Mouse (Mus musculus): Measurements from ENCODE around the gene Srgap1. TPM values are rescaled to one million over a fixed set of nuclear protein-coding genes. Genes with fewer than 3 reads are reported as not detected.

Gene Srgap1
- polyA plus RNA-seq, 1 experiment from 2014 or later = 10.2 TPM

GRCm38 (mm10) chr10:121983993-121984610 lies 63.0 kb downstream of the Srgap1 start:
- H3K4me2 ChIP-seq (ENCODE audit: low read length) = no peak overlapping the region
- H3K36me3 ChIP-seq (ENCODE audit: insufficient read depth, low read length) = no peaks in the 10 kb centered on the region
- no peak overlapping the region for H3K27ac ChIP-seq
- no peak overlapping the region for H3K4me3 ChIP-seq (replicated peaks; ENCODE audit: low read depth, low read length)
- TF ChIP-seq CTCF (IDR thresholded peaks at IDR 0.05; ENCODE audit: low read depth) = no peak
- no peaks in the 10 kb centered on the region for H3K27me3 ChIP-seq (ENCODE audit: insufficient read depth, low read length)
- DNase-seq (ENCODE audit: low spot score) (peak; percentile 66), ATAC-seq (replicated peaks; ENCODE audit: low FRiP score, low read depth) (no peak; the same call in 1 of the 2 replicates)
- H3K9ac ChIP-seq (ENCODE audit: low read depth, low read length) = no peak overlapping the region
- WGBS = 38% methylated on average over 10 of the region's 10 CpGs
- no peaks in the 10 kb centered on the region for H3K9me3 ChIP-seq (replicated peaks; ENCODE audit: low read length)
- no peaks in the 10 kb centered on the region for H3K4me1 ChIP-seq (replicated peaks; ENCODE audit: insufficient read depth, low read length)

- ATAC-seq (replicated peaks; ENCODE audit: low FRiP score, low read depth) (peak; percentile 65), DNase-seq (ENCODE audit: low spot score) (no peak)
- no peak for TF ChIP-seq CTCF (IDR thresholded peaks at IDR 0.05; ENCODE audit: low read depth)
- Histone ChIP-seq H3K27me3 (ENCODE audit: insufficient read depth, low read length) (no peaks in the 10 kb centered on the region), H3K4me2 (ENCODE audit: low read length) (no peak overlapping the region), H3K4me3 (replicated peaks; ENCODE audit: low read depth, low read length) (no peak overlapping the region), H3K27ac (no peak overlapping the region), H3K36me3 (ENCODE audit: insufficient read depth, low read length) (no peaks in the 10 kb centered on the region), H3K4me1 (replicated peaks; ENCODE audit: insufficient read depth, low read length) (0 out of 2 replicates have a peak, but pooled peaks cover 4% of the 10 kb centered on the region), H3K9me3 (replicated peaks; ENCODE audit: low read length) (no peaks in the 10 kb centered on the region), H3K9ac (ENCODE audit: low read depth, low read length) (no peak overlapping the region)
- 60% methylated on average over 6 of the region's 6 CpGs for WGBS
Observed at GRCm38 (mm10) chr10:121975330-121975729, 71.8 kb downstream of the Srgap1 start.

- Histone ChIP-seq H3K27me3 (ENCODE audit: insufficient read depth, low read length) (no peaks in the 10 kb centered on the region), H3K4me2 (ENCODE audit: low read length) (no peak overlapping the region), H3K4me3 (replicated peaks; ENCODE audit: low read depth, low read length) (no peak overlapping the region), H3K4me1 (replicated peaks; ENCODE audit: insufficient read depth, low read length) (0 out of 2 replicates have a peak, but pooled peaks cover 4% of the 10 kb centered on the region), H3K36me3 (ENCODE audit: insufficient read depth, low read length) (no peaks in the 10 kb centered on the region), H3K27ac (no peak overlapping the region), H3K9ac (ENCODE audit: low read depth, low read length) (no peak overlapping the region), H3K9me3 (replicated peaks; ENCODE audit: low read length) (no peaks in the 10 kb centered on the region)
- DNase-seq (ENCODE audit: low spot score) (no peak), ATAC-seq (replicated peaks; ENCODE audit: low FRiP score, low read depth) (no peak)
- no peak for TF ChIP-seq CTCF (IDR thresholded peaks at IDR 0.05; ENCODE audit: low read depth)
- WGBS = 75% methylated on average over 4 of the region's 4 CpGs
Observed at GRCm38 (mm10) chr10:121974591-121974990, 72.5 kb downstream of the Srgap1 start.

- Histone ChIP-seq H3K36me3 (ENCODE audit: insufficient read depth, low read length) (no peaks in the 10 kb centered on the region), H3K4me2 (ENCODE audit: low read length) (no peak overlapping the region), H3K9ac (ENCODE audit: low read depth, low read length) (no peak overlapping the region), H3K27ac (no peak overlapping the region), H3K4me1 (replicated peaks; ENCODE audit: insufficient read depth, low read length) (0 out of 2 replicates have a peak, but pooled peaks cover 6% of the 10 kb centered on the region), H3K4me3 (replicated peaks; ENCODE audit: low read depth, low read length) (no peak overlapping the region), H3K27me3 (ENCODE audit: insufficient read depth, low read length) (no peaks in the 10 kb centered on the region), H3K9me3 (replicated peaks; ENCODE audit: low read length) (no peaks in the 10 kb centered on the region)
- 91% methylated on average over 7 of the region's 7 CpGs for WGBS
- ATAC-seq (replicated peaks; ENCODE audit: low FRiP score, low read depth) (no peak), DNase-seq (ENCODE audit: low spot score) (no peak)
- no peak for TF ChIP-seq CTCF (IDR thresholded peaks at IDR 0.05; ENCODE audit: low read depth)
Observed at GRCm38 (mm10) chr10:121973281-121973680, 73.8 kb downstream of the Srgap1 start.

GRCm38 (mm10) chr10:121972249-121972892 lies 74.7 kb downstream of the Srgap1 start:
- H3K27me3 ChIP-seq (ENCODE audit: insufficient read depth, low read length) = no peaks in the 10 kb centered on the region
- H3K4me1 ChIP-seq (replicated peaks; ENCODE audit: insufficient read depth, low read length) = 0 out of 2 replicates have a peak, but pooled peaks cover 7% of the 10 kb centered on the region
- H3K27ac ChIP-seq = 0 out of 2 replicates have a peak overlapping the region, but pooled peaks have one; percentile 44
- H3K36me3 ChIP-seq (ENCODE audit: insufficient read depth, low read length) = no peaks in the 10 kb centered on the region
- DNase-seq (ENCODE audit: low spot score) (no peak), ATAC-seq (replicated peaks; ENCODE audit: low FRiP score, low read depth) (peak; percentile 49; the same call in 1 of the 2 replicates)
- no peaks in the 10 kb centered on the region for H3K9me3 ChIP-seq (replicated peaks; ENCODE audit: low read length)
- H3K4me3 ChIP-seq (replicated peaks; ENCODE audit: low read depth, low read length) = no peak overlapping the region
- no peak overlapping the region for H3K9ac ChIP-seq (ENCODE audit: low read depth, low read length)
- WGBS = 78% methylated on average over 10 of the region's 10 CpGs
- no peak; the same call in 1 of the 2 replicates for TF ChIP-seq CTCF (IDR thresholded peaks at IDR 0.05; ENCODE audit: low read depth)
- no peak overlapping the region for H3K4me2 ChIP-seq (ENCODE audit: low read length)

DNA sequence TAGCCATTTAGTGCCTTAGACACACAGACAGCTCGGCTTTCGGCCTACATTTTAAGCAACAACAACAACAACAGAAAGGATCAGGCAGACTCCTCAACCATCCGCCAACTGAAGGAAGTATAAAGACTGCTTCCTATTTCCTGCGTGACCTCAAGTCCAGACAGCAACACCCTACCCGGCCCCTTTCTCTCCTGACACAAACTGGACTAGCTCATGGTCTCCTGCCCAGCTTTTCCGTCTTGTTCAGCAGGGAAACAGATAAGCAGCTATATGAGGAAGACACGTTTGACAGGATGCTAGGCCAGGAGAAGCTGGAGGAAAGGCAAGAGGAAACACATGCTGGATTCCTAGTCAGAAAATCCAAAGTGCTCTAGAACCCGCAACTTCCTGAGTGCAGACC lies 75.5 kb downstream of the Srgap1 start:
- ATAC-seq (replicated peaks; ENCODE audit: low FRiP score, low read depth) (no peak), DNase-seq (ENCODE audit: low spot score) (peak; percentile 32)
- Histone ChIP-seq H3K36me3 (ENCODE audit: insufficient read depth, low read length) (no peaks in the 10 kb centered on the region), H3K4me2 (ENCODE audit: low read length) (no peak overlapping the region), H3K27ac (peak overlapping the region; percentile 44; the same call in 1 of the 2 replicates), H3K4me1 (replicated peaks; ENCODE audit: insufficient read depth, low read length) (0 out of 2 replicates have a peak, but pooled peaks cover 7% of the 10 kb centered on the region), H3K9ac (ENCODE audit: low read depth, low read length) (no peak overlapping the region), H3K9me3 (replicated peaks; ENCODE audit: low read length) (no peaks in the 10 kb centered on the region), H3K4me3 (replicated peaks; ENCODE audit: low read depth, low read length) (no peak overlapping the region), H3K27me3 (ENCODE audit: insufficient read depth, low read length) (no peaks in the 10 kb centered on the region)
- WGBS = 60% methylated on average over 8 of the region's 8 CpGs
- TF ChIP-seq CTCF (IDR thresholded peaks at IDR 0.05; ENCODE audit: low read depth) = no peak
